ENCODE assay signal across 11 mouse cellular contexts in genomic region chr11:100646265-100646664, GRCm38 (mm10). TPM values are rescaled to one million over a fixed set of nuclear protein-coding genes. Genes with fewer than 3 reads are reported as not detected.
A peak's percentile ranks its signal among the peaks of the same experiment; 100 is the strongest.
DNase-seq lines count a peak whose midpoint lies in the region; ATAC-seq and TF ChIP-seq lines count a peak whose summit lies in the region.
"Had no signal": no experiment of that assay in that cellular context is flagged by ENCODE, and none has a peak within 500 bp of the region (broad histone marks: within the 10 kb centered on the region; RNA-seq: fewer than 3 reads in every experiment).

No protein-coding gene starts in this region.

- ATAC-seq in heart, postnatal 0 days (ENCODE audit: insufficient read depth, low read depth): 0 out of 2 replicates have a peak, but pooled peaks have one; percentile 24
- ATAC-seq in erythroid progenitor cell, adult 5-6 weeks (replicated peaks; ENCODE audit: low FRiP score, poor library complexity, severe bottlenecking): peak; percentile 49; the same call in 1 of the 2 replicates
- ATAC-seq in midbrain, postnatal 0 days (ENCODE audit: low FRiP score): no peak

- peak; percentile 56 for TF ChIP-seq RAD21 in MEL (IDR thresholded peaks at IDR 0.05; ENCODE audit: low read depth, low read length)

- no peaks in the 10 kb centered on the region for H3K4me1 ChIP-seq in heart, postnatal 0 days (ENCODE audit: control insufficient read depth, insufficient read depth)
- no peaks in the 10 kb centered on the region for H3K4me1 ChIP-seq in MEL (ENCODE audit: control insufficient read depth in 1 of 2, insufficient read depth in 2 of 2, low read length in 2 of 2)
- H3K4me1 ChIP-seq in midbrain, postnatal 0 days (ENCODE audit: insufficient read depth, low read length): no peaks in the 10 kb centered on the region
- H3K4me1 ChIP-seq: stomach, embryonic 15.5 days had no signal

- no peaks in the 10 kb centered on the region for H3K36me3 ChIP-seq in heart, postnatal 0 days (replicated peaks; ENCODE audit: control insufficient read depth, insufficient read depth, low read length)
- no peaks in the 10 kb centered on the region for H3K36me3 ChIP-seq in MEL (ENCODE audit: control insufficient read depth in 1 of 2, insufficient read depth in 2 of 2, low read length in 2 of 2)
- no peaks in the 10 kb centered on the region for H3K36me3 ChIP-seq in midbrain, postnatal 0 days (ENCODE audit: insufficient read depth, low read length)
- H3K36me3 ChIP-seq: embryonic facial prominence, embryonic 12.5 days; stomach, embryonic 15.5 days had no signal

- no peak overlapping the region for H3K4me2 ChIP-seq in heart, postnatal 0 days (ENCODE audit: low read depth, low read length)
- H3K4me2 ChIP-seq in midbrain, postnatal 0 days (ENCODE audit: low read depth, low read length, poor library complexity, severe bottlenecking): no peak overlapping the region
- H3K4me2 ChIP-seq: embryonic facial prominence, embryonic 12.5 days; stomach, embryonic 15.5 days had no signal

- 4% methylated on average over 1 of the region's 1 CpGs for WGBS in heart, postnatal 0 days
- WGBS in midbrain, postnatal 0 days: 7% methylated on average over 1 of the region's 1 CpGs

- TF ChIP-seq CTCF in heart, postnatal 0 days (IDR thresholded peaks at IDR 0.05; ENCODE audit: low read depth): peak; percentile 52
- TF ChIP-seq CTCF in MEL (IDR thresholded peaks at IDR 0.05 in 2 of 3, conservative IDR thresholded peaks at IDR 0.05 in 1 of 3; ENCODE audit: control insufficient read depth in 1 of 3, insufficient read depth in 1 of 3, low read depth in 2 of 3, low read length in 3 of 3, poor library complexity in 1 of 3, severe bottlenecking in 1 of 3): peak in 2 of 3 experiments; percentile 84 to 97
- TF ChIP-seq CTCF in midbrain, postnatal 0 days (IDR thresholded peaks at IDR 0.05): peak; percentile 63

- peaks cover 27% of the 10 kb centered on the region for H3K27me3 ChIP-seq in heart, postnatal 0 days (ENCODE audit: control insufficient read depth, insufficient read depth, low read length)
- peaks cover 4 to 12% of the 10 kb centered on the region in 2 experiments for H3K27me3 ChIP-seq in MEL (ENCODE audit: control insufficient read depth in 1 of 2, insufficient read depth in 2 of 2, low read length in 2 of 2)
- peaks cover 5% of the 10 kb centered on the region for H3K27me3 ChIP-seq in midbrain, postnatal 0 days (ENCODE audit: insufficient read depth, low read length)

- H3K79me2 ChIP-seq in MEL (ENCODE audit: control insufficient read depth, insufficient read depth, low read length, poor library complexity): no peaks in the 10 kb centered on the region

- no peak for TF ChIP-seq EP300 in heart, postnatal 0 days (IDR thresholded peaks at IDR 0.05; ENCODE audit: low read depth)
- TF ChIP-seq EP300 in MEL (IDR thresholded peaks at IDR 0.05; ENCODE audit: low read depth in 1 of 2, low read length in 2 of 2): no peak

- no peaks in the 10 kb centered on the region for H3K9me3 ChIP-seq in heart, postnatal 0 days (replicated peaks; ENCODE audit: control insufficient read depth, low read length)
- no peaks in the 10 kb centered on the region for H3K9me3 ChIP-seq in MEL (replicated peaks; ENCODE audit: insufficient read depth, low read length)
- H3K9me3 ChIP-seq in midbrain, postnatal 0 days (ENCODE audit: low read length): no peaks in the 10 kb centered on the region
- H3K9me3 ChIP-seq: embryonic facial prominence, embryonic 12.5 days; stomach, embryonic 15.5 days had no signal

- H3K9ac ChIP-seq in heart, postnatal 0 days (replicated peaks; ENCODE audit: low read depth, low read length): no peak overlapping the region
- no peak overlapping the region for H3K9ac ChIP-seq in MEL (ENCODE audit: control insufficient read depth, low read depth, low read length, poor library complexity, severe bottlenecking)
- H3K9ac ChIP-seq in midbrain, postnatal 0 days (replicated peaks; ENCODE audit: low read length, poor library complexity, severe bottlenecking): no peak overlapping the region
- H3K9ac ChIP-seq: embryonic facial prominence, embryonic 12.5 days; stomach, embryonic 15.5 days had no signal

- TF ChIP-seq POLR2A in MEL (IDR thresholded peaks at IDR 0.05; ENCODE audit: control insufficient read depth in 1 of 2, insufficient read depth in 1 of 2, low read depth in 1 of 2, low read length in 2 of 2, poor library complexity in 1 of 2): no peak

- H3K27ac ChIP-seq in heart, postnatal 0 days (ENCODE audit: low read depth): no peak overlapping the region
- no peak overlapping the region for H3K27ac ChIP-seq in MEL (ENCODE audit: control insufficient read depth, low read depth, low read length)
- no peak overlapping the region for H3K27ac ChIP-seq in midbrain, postnatal 0 days (ENCODE audit: low read depth, low read length)
- H3K27ac ChIP-seq: embryonic facial prominence, embryonic 12.5 days; stomach, embryonic 15.5 days had no signal

- H3K4me3 ChIP-seq in heart, postnatal 0 days (ENCODE audit: low read depth, low read length): no peak overlapping the region
- H3K4me3 ChIP-seq in MEL (ENCODE audit: control insufficient read depth in 1 of 2, insufficient read depth in 1 of 2, low read depth in 2 of 2, low read length in 2 of 2): no peak overlapping the region
- H3K4me3 ChIP-seq in midbrain, postnatal 0 days (ENCODE audit: low read depth, low read length): no peak overlapping the region
- H3K4me3 ChIP-seq: embryonic facial prominence, embryonic 12.5 days; stomach, embryonic 15.5 days had no signal

- no peak for DNase-seq in heart, postnatal 0 days (ENCODE audit: low spot score)
- DNase-seq in heart, adult 18-20 months: no peak
- peak; percentile 69 for DNase-seq in 416B (ENCODE audit: low read depth)
- DNase-seq in MEL (ENCODE audit: low read depth, low spot score): peak; percentile 86
- DNase-seq in midbrain, postnatal 0 days (ENCODE audit: low spot score): peak; percentile 57
- no peak for DNase-seq in urinary bladder, postnatal 10 days (ENCODE audit: low spot score)
- no peak for DNase-seq in ovary, adult 18-20 months (ENCODE audit: low spot score)

TF ChIP-seq in MEL, 35 proteins besides CTCF, POLR2A, EP300 and RAD21:
- peak; percentile 43; the same call in 1 of the 2 replicates for TF ChIP-seq ZC3H11A (IDR thresholded peaks at IDR 0.05; ENCODE audit: low read depth, low read length)
- no peak for TF ChIP-seq GABPA (IDR thresholded peaks at IDR 0.05; ENCODE audit: low read depth, low read length)
- peak; percentile 85 for TF ChIP-seq SMC3 (IDR thresholded peaks at IDR 0.05; ENCODE audit: low read depth, low read length)

RNA-seq across cellular contexts. Expression of gene Dnajc7, which starts 26.3 kb away (rescaled TPM):
- total RNA-seq in heart, postnatal 0 days (2014; rRNA removed; ENCODE audit: low replicate concordance): 82.2 and 98.5 TPM in 2 replicates
- 163 and 173 TPM in 2 replicates for polyA plus RNA-seq in heart, postnatal 0 days (2015; fragmentation: Nextera tagmentation; extraction: Ambion mirVana)
- total RNA-seq in heart, adult 18-20 months (2021): 100 to 1,000 TPM; 126 to 128 TPM
- total RNA-seq in MEL (2012; rRNA removed): 230 and 233 TPM in 2 replicates
- 100 to 1,000 TPM; 346 to 452 TPM for polyA plus RNA-seq in MEL (2012; ENCODE audit: insufficient read depth in 1 of 2, insufficient read length in 2 of 2, low read depth in 1 of 2, low replicate concordance in 2 of 2, missing spikeins in 1 of 2)
- 79.3 and 93.5 TPM in 2 replicates for total RNA-seq in erythroid progenitor cell, adult 5-6 weeks (2015; ENCODE audit: low replicate concordance)
- 103 and 106 TPM in 2 replicates for total RNA-seq in erythroid progenitor cell, adult 5-6 weeks (2017; ENCODE audit: low replicate concordance)
- total RNA-seq in midbrain, postnatal 0 days (2014; rRNA removed): 67.1 and 75.9 TPM in 2 replicates
- 228 and 234 TPM in 2 replicates for polyA plus RNA-seq in midbrain, postnatal 0 days (2015; fragmentation: Nextera tagmentation; extraction: Ambion mirVana)

RNA-seq across cellular contexts. Expression of gene Nkiras2, which starts 27.2 kb away (rescaled TPM):
- total RNA-seq in heart, postnatal 0 days (2014; rRNA removed; ENCODE audit: low replicate concordance): 113 and 134 TPM in 2 replicates
- 77.4 and 79.7 TPM in 2 replicates for polyA plus RNA-seq in heart, postnatal 0 days (2015; fragmentation: Nextera tagmentation; extraction: Ambion mirVana)
- total RNA-seq in heart, adult 18-20 months (2021): 10 to 100 TPM; 48.6 to 50.6 TPM
- 37.1 and 40.5 TPM in 2 replicates for total RNA-seq in MEL (2012; rRNA removed)
- 10 to 100 TPM in 1 of 2 experiments, not detected in 1; 49.9 TPM for polyA plus RNA-seq in MEL (2012; ENCODE audit: insufficient read depth in 1 of 2, insufficient read length in 2 of 2, low read depth in 1 of 2, low replicate concordance in 2 of 2, missing spikeins in 1 of 2)
- 17.2 and 18.0 TPM in 2 replicates for total RNA-seq in erythroid progenitor cell, adult 5-6 weeks (2015; ENCODE audit: low replicate concordance)
- total RNA-seq in erythroid progenitor cell, adult 5-6 weeks (2017; ENCODE audit: low replicate concordance): 5.8 and 9.4 TPM in 2 replicates
- 106 and 125 TPM in 2 replicates for total RNA-seq in midbrain, postnatal 0 days (2014; rRNA removed)
- polyA plus RNA-seq in midbrain, postnatal 0 days (2015; fragmentation: Nextera tagmentation; extraction: Ambion mirVana): 80.9 and 89.3 TPM in 2 replicates

RNA-seq across cellular contexts. Expression of gene Zfp385c, which starts 46.0 kb away (rescaled TPM):
- not detected in 2 replicates for total RNA-seq in heart, postnatal 0 days (2014; rRNA removed; ENCODE audit: low replicate concordance)
- 0.25 and 0.40 TPM in 2 replicates for polyA plus RNA-seq in heart, postnatal 0 days (2015; fragmentation: Nextera tagmentation; extraction: Ambion mirVana)
- total RNA-seq in heart, adult 18-20 months (2021): under 1 TPM; 0.12 to 0.44 TPM
- 0.12 TPM in 1 of 2 replicates, not detected in the other for total RNA-seq in MEL (2012; rRNA removed)
- polyA plus RNA-seq in MEL (2012; ENCODE audit: insufficient read depth in 1 of 2, insufficient read length in 2 of 2, low read depth in 1 of 2, low replicate concordance in 2 of 2, missing spikeins in 1 of 2): under 1 TPM in 1 of 2 experiments, not detected in 1; 0.15 TPM
- total RNA-seq in erythroid progenitor cell, adult 5-6 weeks (2015; ENCODE audit: low replicate concordance): not detected in 2 replicates
- total RNA-seq in erythroid progenitor cell, adult 5-6 weeks (2017; ENCODE audit: low replicate concordance): not detected in 2 replicates
- 0.66 and 2.5 TPM in 2 replicates for total RNA-seq in midbrain, postnatal 0 days (2014; rRNA removed)
- 0.53 and 0.98 TPM in 2 replicates for polyA plus RNA-seq in midbrain, postnatal 0 days (2015; fragmentation: Nextera tagmentation; extraction: Ambion mirVana)
- polyA plus RNA-seq: liver, embryonic 16.5 days had no signal

RNA-seq across cellular contexts. Expression of gene Dhx58, which starts 57.8 kb away (rescaled TPM):
- total RNA-seq in heart, postnatal 0 days (2014; rRNA removed; ENCODE audit: low replicate concordance): 3.6 and 9.1 TPM in 2 replicates
- 1.3 and 1.4 TPM in 2 replicates for polyA plus RNA-seq in heart, postnatal 0 days (2015; fragmentation: Nextera tagmentation; extraction: Ambion mirVana)
- total RNA-seq in heart, adult 18-20 months (2021): 1 to 10 TPM in 1 of 2 experiments, under 1 TPM in 1; 0.60 to 1.0 TPM
- total RNA-seq in MEL (2012; rRNA removed): 2.9 and 3.6 TPM in 2 replicates
- 1 to 10 TPM in 1 of 2 experiments, not detected in 1; 3.9 TPM for polyA plus RNA-seq in MEL (2012; ENCODE audit: insufficient read depth in 1 of 2, insufficient read length in 2 of 2, low read depth in 1 of 2, low replicate concordance in 2 of 2, missing spikeins in 1 of 2)
- 6.8 and 7.5 TPM in 2 replicates for total RNA-seq in erythroid progenitor cell, adult 5-6 weeks (2015; ENCODE audit: low replicate concordance)
- 17.8 and 26.2 TPM in 2 replicates for total RNA-seq in erythroid progenitor cell, adult 5-6 weeks (2017; ENCODE audit: low replicate concordance)
- total RNA-seq in midbrain, postnatal 0 days (2014; rRNA removed): 2.4 and 3.8 TPM in 2 replicates
- polyA plus RNA-seq in midbrain, postnatal 0 days (2015; fragmentation: Nextera tagmentation; extraction: Ambion mirVana): 1.8 and 2.2 TPM in 2 replicates

Comparison
In these comparisons a context has a peak if more than half of its experiments do, and no peak if none do; other contexts are left out.
1. DNase-seq: peak in 416B (single experiment), MEL (single experiment) and midbrain, postnatal 0 days (single experiment); none in heart, postnatal 0 days (single experiment), heart, adult 18-20 months (0 of 2), urinary bladder, postnatal 10 days (single experiment) and ovary, adult 18-20 months (single experiment).
2. Peak in every context shown above with its lines, with median percentiles within 50 percentile points of each other: CTCF ChIP-seq.